Mouse (Mus musculus): Measurements from ENCODE around the gene Klhl29. TPM values are rescaled to one million over a fixed set of nuclear protein-coding genes. Genes with fewer than 3 reads are reported as not detected.

Klhl29 gene
- total RNA-seq, 2 experiments from 2014 or later: 38.9 to 40.9 TPM

DNA sequence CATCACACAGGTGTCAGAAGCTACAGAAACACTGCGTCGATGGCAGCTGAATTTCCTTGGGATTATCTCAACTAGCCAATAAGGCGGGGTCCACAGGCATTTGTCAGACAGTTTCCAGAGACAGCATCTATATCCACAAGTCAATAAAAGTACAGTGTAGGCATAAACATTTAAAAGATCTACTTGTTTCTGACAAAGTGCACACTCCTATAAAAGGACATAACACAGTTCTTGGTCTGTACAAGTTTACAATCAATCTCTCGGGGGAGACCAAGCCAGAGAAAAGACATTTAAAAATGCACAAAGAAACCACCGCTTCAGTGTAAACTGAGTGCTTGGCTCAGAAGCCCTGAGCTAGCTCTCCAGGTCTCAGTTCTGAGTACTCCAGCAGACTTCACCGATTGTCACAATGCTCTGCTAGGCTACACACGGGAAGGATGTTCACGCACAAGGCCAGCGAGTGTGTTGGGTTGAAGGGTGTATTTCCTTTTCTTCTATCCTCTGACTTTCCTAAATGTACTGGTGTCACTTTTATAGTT, 59.4 kb downstream of the Klhl29 start:
- Histone ChIP-seq H3K27ac (no peak overlapping the region), H3K4me3 (no peak overlapping the region)
- no peak for TF ChIP-seq CTCF (conservative IDR thresholded peaks at IDR 0.05)
- no peak for DNase-seq (ENCODE audit: low spot score in 2 of 2)

- DNase-seq (ENCODE audit: low spot score in 2 of 2): no peak
- no peak overlapping the region for H3K27ac ChIP-seq
- peak; percentile 62 for TF ChIP-seq CTCF (conservative IDR thresholded peaks at IDR 0.05)
- H3K4me3 ChIP-seq: no peak overlapping the region
These were observed 67.6 kb downstream of the Klhl29 start for GRCm38 (mm10) chr12:5307923-5308322.

DNA sequence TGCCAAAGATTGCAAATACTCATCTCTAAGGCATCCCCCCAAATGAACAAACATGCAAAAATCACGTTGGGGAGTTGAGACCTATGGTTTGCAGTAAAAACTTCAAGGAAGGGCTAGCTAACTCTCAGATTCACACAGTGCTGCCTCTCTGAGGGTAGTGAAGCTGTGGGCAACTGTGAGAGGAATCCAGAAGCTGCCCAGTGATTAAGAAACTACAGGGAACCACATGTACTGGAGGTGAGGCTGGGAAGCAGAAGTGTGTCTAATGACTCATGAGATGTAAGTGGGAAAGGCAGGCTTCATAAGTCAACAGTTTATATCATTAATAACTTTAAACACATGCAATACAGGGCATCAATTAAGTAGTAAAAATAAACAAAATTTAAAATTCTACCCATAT, 70.0 kb downstream of the Klhl29 start:
- DNase-seq (ENCODE audit: low spot score in 2 of 2): no peak
- Histone ChIP-seq H3K4me3 (no peak overlapping the region), H3K27ac (no peak overlapping the region)
- TF ChIP-seq CTCF (conservative IDR thresholded peaks at IDR 0.05): no peak

DNA sequence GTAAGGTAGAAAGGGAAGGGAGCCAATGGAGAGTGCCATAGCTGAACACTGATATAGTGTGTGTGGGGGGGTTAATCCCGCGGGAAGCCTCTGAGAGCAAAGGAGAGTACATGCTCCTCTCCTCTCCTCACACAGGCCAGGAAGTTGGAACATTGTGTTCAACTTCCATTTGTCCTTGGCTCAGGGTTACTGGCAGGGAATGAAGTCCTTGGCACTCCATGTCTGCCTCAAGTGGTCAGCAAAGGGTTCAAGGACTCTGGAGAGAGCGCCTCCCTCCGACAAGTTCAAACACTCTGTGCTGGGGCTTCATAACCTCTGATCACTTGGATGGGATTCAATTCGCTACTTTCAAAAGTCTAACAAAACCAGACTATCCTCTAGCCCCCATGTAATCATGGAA, 71.6 kb downstream of the Klhl29 start:
- DNase-seq (ENCODE audit: low spot score in 2 of 2): no peak
- Histone ChIP-seq H3K27ac (no peak overlapping the region), H3K4me3 (no peak overlapping the region)
- TF ChIP-seq CTCF (conservative IDR thresholded peaks at IDR 0.05): no peak; the same call in 1 of the 2 replicates

DNA sequence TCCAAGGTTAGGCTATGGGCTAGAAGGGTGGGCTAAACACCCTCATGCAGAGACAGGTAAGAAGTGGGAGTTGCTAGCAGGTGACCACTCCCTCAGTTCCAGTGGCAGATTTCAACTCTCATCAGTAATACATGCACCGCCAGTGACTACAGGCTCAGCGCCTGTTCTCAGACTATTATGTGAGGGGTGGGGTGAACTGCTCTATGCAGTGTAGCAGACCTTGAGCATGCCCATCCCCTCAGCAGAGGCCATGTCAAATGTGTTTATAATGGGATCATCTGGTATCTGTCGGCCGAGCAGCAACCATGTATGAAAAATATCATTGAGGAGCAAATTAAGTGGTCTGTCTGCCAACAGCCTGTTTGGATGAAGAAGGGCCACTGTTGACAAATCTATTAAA, 72.4 kb downstream of the Klhl29 start:
- H3K27ac ChIP-seq: peak overlapping the region; percentile 52; the same call in 1 of the 2 replicates
- no peak overlapping the region for H3K4me3 ChIP-seq
- DNase-seq (ENCODE audit: low spot score in 2 of 2): no peak
- no peak for TF ChIP-seq CTCF (conservative IDR thresholded peaks at IDR 0.05)

DNA sequence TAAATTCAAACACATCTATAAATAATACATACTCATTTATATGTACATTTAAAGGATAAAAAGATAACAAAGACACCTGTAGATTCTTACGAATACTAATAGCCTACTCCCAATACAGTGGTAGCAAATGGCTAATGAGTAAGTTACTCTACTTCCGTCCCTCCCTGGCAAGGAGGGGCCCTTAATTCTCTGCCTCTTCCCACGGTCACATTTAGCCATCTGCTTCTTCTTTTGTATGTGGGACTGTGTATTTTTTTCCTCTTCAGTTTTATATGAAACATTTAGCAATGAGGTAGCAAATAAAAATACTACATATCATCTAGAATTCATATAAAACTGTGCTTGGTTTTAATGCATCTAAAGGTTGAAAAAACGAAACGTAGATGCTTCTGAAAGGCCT, 73.6 kb downstream of the Klhl29 start:
- no peak overlapping the region for H3K4me3 ChIP-seq
- no peak for TF ChIP-seq CTCF (conservative IDR thresholded peaks at IDR 0.05)
- peak; percentile 32 to 36 for DNase-seq (ENCODE audit: low spot score in 2 of 2)
- peak overlapping the region; percentile 52; the same call in 1 of the 2 replicates for H3K27ac ChIP-seq

GRCm38 (mm10) chr12:5296422-5296821, 79.1 kb downstream of the Klhl29 start:
- H3K4me3 ChIP-seq: no peak overlapping the region
- no peak overlapping the region for H3K27ac ChIP-seq
- DNase-seq (ENCODE audit: low spot score in 2 of 2): no peak
- TF ChIP-seq CTCF (conservative IDR thresholded peaks at IDR 0.05): peak; percentile 55

GRCm38 (mm10) chr12:5292316-5292715, 83.2 kb downstream of the Klhl29 start:
- no peak for DNase-seq (ENCODE audit: low spot score in 2 of 2)
- TF ChIP-seq CTCF (conservative IDR thresholded peaks at IDR 0.05): no peak
- H3K4me3 ChIP-seq: no peak overlapping the region
- no peak overlapping the region for H3K27ac ChIP-seq

- Histone ChIP-seq H3K27ac (peak overlapping the region; percentile 57; the same call in 1 of the 2 replicates), H3K4me3 (no peak overlapping the region)
- no peak for TF ChIP-seq CTCF (conservative IDR thresholded peaks at IDR 0.05)
- no peak for DNase-seq (ENCODE audit: low spot score in 2 of 2)
These were observed 89.9 kb downstream of the Klhl29 start for GRCm38 (mm10) chr12:5285579-5285978.

- no peak for TF ChIP-seq CTCF (conservative IDR thresholded peaks at IDR 0.05)
- Histone ChIP-seq H3K4me3 (no peak overlapping the region), H3K27ac (peak overlapping the region; percentile 57; the same call in 1 of the 2 replicates)
- DNase-seq (ENCODE audit: low spot score in 2 of 2): no peak
These were observed 90.5 kb downstream of the Klhl29 start for GRCm38 (mm10) chr12:5284961-5285360.

- H3K4me3 ChIP-seq: no peak overlapping the region
- no peak overlapping the region for H3K27ac ChIP-seq
- no peak for TF ChIP-seq CTCF (conservative IDR thresholded peaks at IDR 0.05)
- no peak for DNase-seq (ENCODE audit: low spot score in 2 of 2)
These were observed 91.8 kb downstream of the Klhl29 start for GRCm38 (mm10) chr12:5283654-5284053.

GRCm38 (mm10) chr12:5282611-5283010, 92.9 kb downstream of the Klhl29 start:
- DNase-seq (ENCODE audit: low spot score in 2 of 2): no peak
- no peak overlapping the region for H3K4me3 ChIP-seq
- TF ChIP-seq CTCF (conservative IDR thresholded peaks at IDR 0.05): no peak
- H3K27ac ChIP-seq: peak overlapping the region; percentile 2; the same call in 1 of the 2 replicates

- DNase-seq (ENCODE audit: low spot score in 2 of 2): no peak
- Histone ChIP-seq H3K4me3 (no peak overlapping the region), H3K27ac (peak overlapping the region; percentile 41; the same call in 1 of the 2 replicates)
- TF ChIP-seq CTCF (conservative IDR thresholded peaks at IDR 0.05): no peak
These were observed 95.6 kb downstream of the Klhl29 start for GRCm38 (mm10) chr12:5279873-5280272.

- Histone ChIP-seq H3K4me3 (no peak overlapping the region), H3K27ac (peak overlapping the region; percentile 30)
- no peak for DNase-seq (ENCODE audit: low spot score in 2 of 2)
- TF ChIP-seq CTCF (conservative IDR thresholded peaks at IDR 0.05): no peak
These were observed 98.5 kb downstream of the Klhl29 start for GRCm38 (mm10) chr12:5277028-5277427.

Measured in layer of hippocampus, adult 2 months (tissue).